Mouse (Mus musculus): ENCODE results near the gene Nsf.

- no peak for TF ChIP-seq CTCF (IDR thresholded peaks at IDR 0.05; ENCODE audit: insufficient read depth, low read depth, low read length)
- no peak for TF ChIP-seq POLR2A (IDR thresholded peaks at IDR 0.05; ENCODE audit: insufficient read depth, low read depth, low read length)
Measured at GRCm38 (mm10) chr11:103811246-103811645, 142.6 kb downstream of the Nsf start.

Data from olfactory bulb, adult 2 months (tissue).